Mouse (Mus musculus) kidney, embryonic 15.5 days (tissue): Measurements from ENCODE around the gene Duox1. TPM values are rescaled to one million over a fixed set of nuclear protein-coding genes. Genes with fewer than 3 reads are reported as not detected.
A peak's percentile ranks its signal among the peaks of the same experiment; 100 is the strongest.

ENCODE experiments used
- ATAC-seq: fragments of 200-750 bp; cut with Nextera tagmentation; replicated peaks from 2 replicates; pipeline ENCODE4 v1.8.0; 2017; ENCODE audit warnings: moderate TSS enrichment; ENCODE audit not compliant: low FRiP score
- H3K27ac ChIP-seq: fragments of 300-500 bp; sonication (generic); 2 replicates; pipeline ENCODE4 v1.5.1; 2015; ENCODE audit warnings: mild to moderate bottlenecking, inconsistent platforms
- H3K27me3 ChIP-seq: fragments of 300-500 bp; sonication (generic); 2 replicates; pipeline ENCODE4 v1.6.1; 2015; ENCODE audit warnings: inconsistent platforms
- H3K36me3 ChIP-seq: fragments of 300-500 bp; sonication (generic); 2 replicates; pipeline ENCODE4 v1.6.1; 2015; ENCODE audit warnings: inconsistent platforms
- H3K4me1 ChIP-seq: fragments of 300-500 bp; sonication (generic); 2 replicates; pipeline ENCODE4 v1.6.1; 2015; ENCODE audit warnings: inconsistent platforms
- H3K4me2 ChIP-seq: fragments of 300-500 bp; sonication (generic); 2 replicates; pipeline ENCODE4 v1.6.1; 2015; ENCODE audit warnings: moderate library complexity, mild to moderate bottlenecking, inconsistent platforms
- H3K4me3 ChIP-seq: fragments of 300-500 bp; sonication (generic); replicated peaks from 2 replicates; pipeline ENCODE4 v1.5.1; 2015; ENCODE audit warnings: mild to moderate bottlenecking, inconsistent platforms
- H3K9ac ChIP-seq: fragments of 300-500 bp; sonication (generic); 2 replicates; pipeline ENCODE4 v1.6.1; 2015; ENCODE audit warnings: mild to moderate bottlenecking, inconsistent platforms
- H3K9me3 ChIP-seq: fragments of 300-500 bp; sonication (generic); replicated peaks from 2 replicates; pipeline ENCODE4 v1.6.1; 2016; ENCODE audit warnings: inconsistent platforms
- WGBS: fragments of 180-500 bp; shearing (Covaris S2); methylation state at CpG from one replicate; pipeline ENCODE4 v1.1.7; 2015; ENCODE audit warnings: mixed read lengths; 5-methylcytosine and 5-hydroxymethylcytosine counted together
- polyA plus RNA-seq: library from polyadenylated mRNA; unstranded; fragments of >200 nt; fragmentation: Nextera tagmentation; extraction: Ambion mirVana; gene quantifications from 2 replicates; pipeline ENCODE4 v1.2.1, GENCODE M21; 2015

Gene Duox1
- polyA plus RNA-seq, 1 experiment from 2014 or later: 0.04 TPM

GRCm38 (mm10) chr2:122349136-122349785 is 33.8 kb downstream of the Duox1 start:
- Histone ChIP-seq H3K36me3 (no peaks in the 10 kb centered on the region), H3K9me3 (no peaks in the 10 kb centered on the region), H3K4me3 (peak overlapping the region; percentile 70), H3K9ac (peak overlapping the region; percentile 90), H3K27ac (peak overlapping the region; percentile 99), H3K27me3 (no peaks in the 10 kb centered on the region), H3K4me2 (peak overlapping the region; percentile 83), H3K4me1 (peaks cover 39% of the 10 kb centered on the region)
- WGBS: 10% methylated on average over 14 of the region's 14 CpGs
- peak; percentile 63 for ATAC-seq

GRCm38 (mm10) chr2:122351156-122351930 is 35.9 kb downstream of the Duox1 start:
- H3K9me3 ChIP-seq: no peaks in the 10 kb centered on the region
- peaks cover 8% of the 10 kb centered on the region for H3K36me3 ChIP-seq
- H3K4me3 ChIP-seq: no peak overlapping the region
- 73% methylated on average over 5 of the region's 5 CpGs for WGBS
- peaks cover 39% of the 10 kb centered on the region for H3K4me1 ChIP-seq
- H3K9ac ChIP-seq: no peak overlapping the region
- no peak for ATAC-seq
- H3K27ac ChIP-seq: peak overlapping the region; percentile 46
- H3K27me3 ChIP-seq: no peaks in the 10 kb centered on the region
- H3K4me2 ChIP-seq: no peak overlapping the region

GRCm38 (mm10) chr2:122351931-122352329 is 36.5 kb downstream of the Duox1 start:
- Histone ChIP-seq H3K36me3 (peaks cover 14% of the 10 kb centered on the region), H3K27ac (peak overlapping the region; percentile 46), H3K4me2 (no peak overlapping the region), H3K4me3 (no peak overlapping the region), H3K4me1 (peaks cover 39% of the 10 kb centered on the region), H3K9ac (no peak overlapping the region), H3K27me3 (no peaks in the 10 kb centered on the region), H3K9me3 (no peaks in the 10 kb centered on the region)
- ATAC-seq: no peak
- WGBS: 67% methylated on average over 4 of the region's 4 CpGs

GRCm38 (mm10) chr2:122352992-122353391 is 37.5 kb downstream of the Duox1 start:
- no peak overlapping the region for H3K27ac ChIP-seq
- H3K27me3 ChIP-seq: no peaks in the 10 kb centered on the region
- WGBS: 62% methylated on average over 6 of the region's 6 CpGs
- no peak for ATAC-seq
- no peak overlapping the region for H3K9ac ChIP-seq
- H3K36me3 ChIP-seq: peaks cover 20% of the 10 kb centered on the region
- H3K4me1 ChIP-seq: peaks cover 35% of the 10 kb centered on the region
- H3K9me3 ChIP-seq: no peaks in the 10 kb centered on the region
- H3K4me3 ChIP-seq: no peak overlapping the region
- H3K4me2 ChIP-seq: no peak overlapping the region

GRCm38 (mm10) chr2:122353765-122354164 is 38.3 kb downstream of the Duox1 start:
- Histone ChIP-seq H3K4me2 (no peak overlapping the region), H3K4me1 (peaks cover 31% of the 10 kb centered on the region), H3K9me3 (no peaks in the 10 kb centered on the region), H3K4me3 (no peak overlapping the region), H3K36me3 (peaks cover 20% of the 10 kb centered on the region), H3K27me3 (no peaks in the 10 kb centered on the region), H3K27ac (no peak overlapping the region), H3K9ac (no peak overlapping the region)
- ATAC-seq: no peak
- 83% methylated on average over 8 of the region's 8 CpGs for WGBS

GRCm38 (mm10) chr2:122354191-122354929 is 38.9 kb downstream of the Duox1 start:
- Histone ChIP-seq H3K27ac (no peak overlapping the region), H3K9me3 (no peaks in the 10 kb centered on the region), H3K4me3 (no peak overlapping the region), H3K27me3 (no peaks in the 10 kb centered on the region), H3K4me2 (no peak overlapping the region), H3K9ac (no peak overlapping the region), H3K4me1 (peaks cover 27% of the 10 kb centered on the region), H3K36me3 (peaks cover 20% of the 10 kb centered on the region)
- 75% methylated on average over 12 of the region's 12 CpGs for WGBS
- no peak for ATAC-seq

- no peaks in the 10 kb centered on the region for H3K9me3 ChIP-seq
- H3K9ac ChIP-seq: no peak overlapping the region
- peaks cover 20% of the 10 kb centered on the region for H3K4me1 ChIP-seq
- 90% methylated on average over 5 of the region's 5 CpGs for WGBS
- H3K27me3 ChIP-seq: no peaks in the 10 kb centered on the region
- peaks cover 20% of the 10 kb centered on the region for H3K36me3 ChIP-seq
- H3K4me2 ChIP-seq: no peak overlapping the region
- no peak for ATAC-seq
- H3K27ac ChIP-seq: no peak overlapping the region
- no peak overlapping the region for H3K4me3 ChIP-seq
Observed at GRCm38 (mm10) chr2:122355389-122355788, 39.9 kb downstream of the Duox1 start.

- Histone ChIP-seq H3K27me3 (no peaks in the 10 kb centered on the region), H3K4me3 (no peak overlapping the region), H3K27ac (no peak overlapping the region), H3K9me3 (no peaks in the 10 kb centered on the region), H3K9ac (no peak overlapping the region), H3K36me3 (peaks cover 20% of the 10 kb centered on the region), H3K4me2 (no peak overlapping the region), H3K4me1 (peaks cover 17% of the 10 kb centered on the region)
- WGBS: 86% methylated on average over 3 of the region's 3 CpGs
- ATAC-seq: no peak
Observed at GRCm38 (mm10) chr2:122356187-122356586, 40.7 kb downstream of the Duox1 start.

GRCm38 (mm10) chr2:122360310-122360709 is 44.8 kb downstream of the Duox1 start:
- no peak for ATAC-seq
- peaks cover 28% of the 10 kb centered on the region for H3K36me3 ChIP-seq
- H3K27ac ChIP-seq: no peak overlapping the region
- no peaks in the 10 kb centered on the region for H3K9me3 ChIP-seq
- no peak overlapping the region for H3K9ac ChIP-seq
- H3K4me2 ChIP-seq: no peak overlapping the region
- no peak overlapping the region for H3K4me3 ChIP-seq
- WGBS: 74% methylated on average over 6 of the region's 6 CpGs
- no peaks in the 10 kb centered on the region for H3K27me3 ChIP-seq
- 0 out of 2 replicates have a peak, but pooled peaks cover 2% of the 10 kb centered on the region for H3K4me1 ChIP-seq

- H3K4me2 ChIP-seq: no peak overlapping the region
- peaks cover 7% of the 10 kb centered on the region; the same call in 1 of the 2 replicates for H3K4me1 ChIP-seq
- H3K4me3 ChIP-seq: no peak overlapping the region
- no peak overlapping the region for H3K9ac ChIP-seq
- peaks cover 25% of the 10 kb centered on the region for H3K36me3 ChIP-seq
- no peak for ATAC-seq
- WGBS: 87% methylated on average over 6 of the region's 6 CpGs
- H3K27ac ChIP-seq: no peak overlapping the region
- H3K9me3 ChIP-seq: no peaks in the 10 kb centered on the region
- no peaks in the 10 kb centered on the region for H3K27me3 ChIP-seq
Observed at GRCm38 (mm10) chr2:122361181-122361580, 45.7 kb downstream of the Duox1 start.

GRCm38 (mm10) chr2:122361868-122362621 is 46.6 kb downstream of the Duox1 start:
- peaks cover 17% of the 10 kb centered on the region for H3K36me3 ChIP-seq
- H3K9ac ChIP-seq: no peak overlapping the region
- peaks cover 16% of the 10 kb centered on the region for H3K4me1 ChIP-seq
- 52% methylated on average over 10 of the region's 10 CpGs for WGBS
- no peaks in the 10 kb centered on the region for H3K9me3 ChIP-seq
- no peaks in the 10 kb centered on the region for H3K27me3 ChIP-seq
- H3K27ac ChIP-seq: no peak overlapping the region
- H3K4me2 ChIP-seq: no peak overlapping the region
- no peak overlapping the region for H3K4me3 ChIP-seq
- ATAC-seq: no peak
